Mouse (Mus musculus) G1E (cell line): Measurements from ENCODE around the gene Luzp1. TPM values are rescaled to one million over a fixed set of nuclear protein-coding genes. Genes with fewer than 3 reads are reported as not detected.
A peak's percentile ranks its signal among the peaks of the same experiment; 100 is the strongest.

Experiments used
- ATAC-seq: 2 replicates; pipeline ENCODE4 v1.8.0; 2016; ENCODE audit warnings: mild to moderate bottlenecking; ENCODE audit not compliant: insufficient number of reproducible peaks, poor library complexity, low FRiP score, severe bottlenecking; ENCODE audit errors: extremely low read depth
- DNase-seq: peaks from one replicate; pipeline ENCODE4 v3.0.0; 2012; ENCODE audit warnings: low spot score
- H3K27me3 ChIP-seq: 2 replicates; pipeline ENCODE4 v1.6.1; 2012; ENCODE audit warnings: mild to moderate bottlenecking, low read length, inconsistent platforms; ENCODE audit not compliant: insufficient read depth
- H3K36me3 ChIP-seq: replicated peaks from 2 replicates; pipeline ENCODE3; 2012; ENCODE audit warnings: mild to moderate bottlenecking, inconsistent platforms
- H3K4me1 ChIP-seq: 2 replicates; pipeline ENCODE4 v1.6.1; 2012; ENCODE audit warnings: low read depth, low read length, inconsistent platforms, mixed read lengths; ENCODE audit not compliant: insufficient read depth
- H3K4me3 ChIP-seq: 2 replicates; pipeline ENCODE4 v1.5.1; 2012; ENCODE audit warnings: low read depth, mild to moderate bottlenecking, inconsistent platforms, low read length, moderate library complexity, mixed read lengths
- H3K9me3 ChIP-seq: replicated peaks from 2 replicates; pipeline ENCODE4 v1.6.1; 2012; ENCODE audit warnings: inconsistent platforms
- CTCF ChIP-seq: IDR thresholded peaks from 2 replicates; pipeline ENCODE4 v1.5.1; 2012; ENCODE audit warnings: low read depth, low read length, inconsistent platforms, mixed read lengths
- GATA1 ChIP-seq: IDR thresholded peaks from 2 replicates; pipeline ENCODE4 v1.6.1; 2012; ENCODE audit warnings: borderline replicate concordance, low read length, inconsistent platforms, mixed read lengths
- GATA2 ChIP-seq: IDR thresholded peaks from 2 replicates; pipeline ENCODE4 v1.6.1; 2012; ENCODE audit warnings: low read depth, low read length, inconsistent platforms, borderline replicate concordance
- POLR2AphosphoS5 ChIP-seq: IDR thresholded peaks from 2 replicates; pipeline ENCODE4 v1.6.1; 2012; ENCODE audit warnings: low read depth, low read length, inconsistent platforms; ENCODE audit not compliant: insufficient replicate concordance
- TAL1 ChIP-seq: conservative IDR thresholded peaks from 2 replicates; pipeline ENCODE4 v1.6.1; 2012; ENCODE audit warnings: low read depth, low read length, inconsistent platforms, mixed read lengths
- polyA plus RNA-seq: library from polyadenylated mRNA; stranded (reverse); fragments of >175 nt; gene quantifications from 2 replicates; pipeline ENCODE4 v1.2.3, GENCODE M21; 2012
- total RNA-seq, 2 experiments: library from RNA; stranded (forward) in 1 of 2; stranded (reverse) in 1 of 2; fragments of 200-1000 nt in 1 of 2; fragments of >200 nt in 1 of 2; fragmentation: Nextera tagmentation in 1 of 2; gene quantifications; 2 replicates each; pipeline ENCODE4 v1.2.3; 2014 to 2017

Luzp1 gene
- total and polyA plus RNA-seq, 3 experiments, result 0.33 TPM; not detected in 2

DNA sequence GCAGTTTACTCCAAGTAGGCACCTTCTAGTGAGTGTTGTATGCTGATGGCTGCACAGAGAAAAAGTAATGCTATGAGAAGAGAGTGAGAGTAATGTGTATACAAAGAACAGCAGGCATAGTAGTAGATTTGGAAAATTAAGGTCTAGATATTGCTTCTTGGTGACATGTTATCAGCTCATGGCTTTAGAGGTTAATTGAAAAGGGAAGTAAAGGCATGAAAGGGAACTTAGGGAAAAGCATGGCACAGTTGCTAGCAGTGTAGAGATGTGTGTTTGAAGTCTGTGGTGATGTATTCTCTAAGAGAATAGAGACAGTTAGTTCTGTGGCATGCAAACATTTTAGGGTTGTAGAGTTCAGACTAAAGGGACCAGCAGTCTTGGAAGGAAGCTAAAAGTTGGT lies 50.3 kb downstream of the Luzp1 start:
- ATAC-seq, result no peak
- H3K9me3 ChIP-seq, result no peaks in the 10 kb centered on the region
- no peak for TF ChIP-seq CTCF
- TF ChIP-seq TAL1, result no peak
- no peak for TF ChIP-seq GATA1
- peaks cover 2% of the 10 kb centered on the region; the same call in 1 of the 2 replicates for H3K27me3 ChIP-seq
- no peak overlapping the region for H3K4me3 ChIP-seq
- no peaks in the 10 kb centered on the region for H3K36me3 ChIP-seq
- no peaks in the 10 kb centered on the region for H3K4me1 ChIP-seq
- DNase-seq, result no peak

DNA sequence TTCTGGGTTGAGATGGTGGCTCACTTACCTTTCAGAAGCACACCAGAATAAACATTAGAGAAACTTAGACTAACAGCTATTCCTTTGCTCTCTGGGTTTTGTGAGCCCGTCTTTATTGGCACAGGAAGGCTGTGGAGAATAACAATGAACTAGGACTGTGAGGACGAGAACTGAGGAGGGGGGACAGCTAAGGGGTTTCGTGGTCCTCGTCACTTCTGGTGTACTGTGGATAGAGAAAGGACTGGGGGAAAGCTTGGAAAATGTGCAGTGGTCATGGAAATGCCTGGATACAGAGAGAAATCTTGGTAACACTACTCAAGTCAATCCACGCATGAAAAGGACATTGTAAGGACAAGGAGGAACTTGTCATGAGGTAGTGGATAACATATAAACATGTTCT lies 52.3 kb downstream of the Luzp1 start:
- no peak overlapping the region for H3K4me3 ChIP-seq
- no peaks in the 10 kb centered on the region for H3K9me3 ChIP-seq
- TF ChIP-seq TAL1, result no peak
- no peaks in the 10 kb centered on the region; the same call in 1 of the 2 replicates for H3K27me3 ChIP-seq
- DNase-seq, result no peak
- H3K36me3 ChIP-seq, result no peaks in the 10 kb centered on the region
- no peaks in the 10 kb centered on the region for H3K4me1 ChIP-seq
- no peak for ATAC-seq

DNA sequence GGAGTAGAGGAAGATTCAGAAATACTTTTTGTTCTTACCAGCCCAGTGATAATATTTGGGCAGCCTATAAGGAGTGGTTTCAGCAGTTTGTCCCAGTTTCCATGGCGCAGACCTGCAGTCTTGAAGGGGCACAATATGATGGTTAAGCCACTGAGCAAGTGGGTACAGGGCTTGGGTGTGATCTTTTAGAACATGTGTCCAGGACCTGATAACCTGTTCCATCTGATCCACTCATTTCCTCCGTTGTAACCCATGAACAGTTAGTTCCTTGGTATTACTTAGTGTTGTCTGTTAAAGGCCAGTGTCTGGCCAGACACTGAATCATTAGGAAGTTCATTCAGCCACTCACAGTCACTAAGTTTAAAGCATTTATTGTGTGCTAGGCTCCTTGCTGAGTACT lies 54.7 kb downstream of the Luzp1 start:
- Histone ChIP-seq H3K27me3 (no peaks in the 10 kb centered on the region; the same call in 1 of the 2 replicates), H3K36me3 (no peaks in the 10 kb centered on the region), H3K4me3 (no peak overlapping the region), H3K9me3 (no peaks in the 10 kb centered on the region), H3K4me1 (no peaks in the 10 kb centered on the region)
- DNase-seq, result no peak
- ATAC-seq, result no peak
- TF ChIP-seq TAL1 (no peak), CTCF (no peak)

DNA sequence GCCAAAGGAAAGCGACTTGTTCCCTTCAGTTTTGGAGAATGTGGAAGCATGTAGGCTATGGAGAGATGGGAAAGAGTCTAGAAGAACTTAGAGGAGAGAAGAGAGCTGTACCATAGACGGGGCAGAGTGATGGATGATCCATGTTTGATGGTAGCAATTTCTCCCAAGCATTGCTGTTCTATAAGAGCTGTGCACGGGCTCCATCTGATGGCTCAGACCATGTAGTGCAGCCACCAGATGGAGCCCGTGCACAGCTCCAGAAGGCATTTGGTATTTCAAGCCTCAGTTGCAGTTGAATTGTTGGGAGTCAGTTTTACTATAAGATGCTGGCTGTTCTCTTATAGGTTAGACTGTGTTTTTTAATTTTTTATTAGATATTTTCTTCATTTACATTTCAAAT lies 56.9 kb downstream of the Luzp1 start:
- Histone ChIP-seq H3K27me3 (no peaks in the 10 kb centered on the region; the same call in 1 of the 2 replicates), H3K4me1 (no peaks in the 10 kb centered on the region), H3K36me3 (no peaks in the 10 kb centered on the region), H3K9me3 (no peaks in the 10 kb centered on the region), H3K4me3 (no peak overlapping the region)
- TF ChIP-seq POLR2AphosphoS5, result no peak
- TF ChIP-seq GATA1, result no peak
- TF ChIP-seq GATA2, result no peak
- no peak for TF ChIP-seq TAL1
- TF ChIP-seq CTCF, result no peak
- DNase-seq (peak; percentile 18), ATAC-seq (no peak)

DNA sequence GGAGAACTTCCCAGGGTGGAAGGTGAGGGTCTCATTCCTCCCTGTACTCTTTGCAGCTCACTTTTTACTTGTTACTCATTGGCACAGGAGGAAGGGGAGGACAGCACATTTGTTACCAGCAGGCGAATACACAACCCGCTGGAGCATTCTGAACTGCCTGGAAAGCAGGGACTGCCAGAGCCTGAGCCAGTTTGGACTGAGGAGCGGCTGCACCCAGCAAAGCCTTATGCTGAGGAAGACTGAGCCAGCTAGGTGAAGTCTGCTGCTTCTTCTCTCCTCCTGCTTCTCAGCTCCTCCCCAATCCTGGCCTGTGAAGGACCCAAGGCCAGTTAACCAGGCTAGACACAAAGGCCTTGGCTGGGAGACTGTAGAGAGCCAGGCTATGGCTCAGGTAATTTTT lies 75.6 kb downstream of the Luzp1 start:
- Histone ChIP-seq H3K4me3 (no peak overlapping the region), H3K27me3 (peaks cover 17% of the 10 kb centered on the region), H3K4me1 (no peaks in the 10 kb centered on the region; the same call in 1 of the 2 replicates), H3K9me3 (no peaks in the 10 kb centered on the region), H3K36me3 (peaks cover 30% of the 10 kb centered on the region)
- ATAC-seq, result no peak
- TF ChIP-seq CTCF, result no peak
- TF ChIP-seq GATA2, result no peak
- no peak for TF ChIP-seq GATA1
- TF ChIP-seq POLR2AphosphoS5, result no peak
- TF ChIP-seq TAL1, result no peak
- no peak for DNase-seq

DNA sequence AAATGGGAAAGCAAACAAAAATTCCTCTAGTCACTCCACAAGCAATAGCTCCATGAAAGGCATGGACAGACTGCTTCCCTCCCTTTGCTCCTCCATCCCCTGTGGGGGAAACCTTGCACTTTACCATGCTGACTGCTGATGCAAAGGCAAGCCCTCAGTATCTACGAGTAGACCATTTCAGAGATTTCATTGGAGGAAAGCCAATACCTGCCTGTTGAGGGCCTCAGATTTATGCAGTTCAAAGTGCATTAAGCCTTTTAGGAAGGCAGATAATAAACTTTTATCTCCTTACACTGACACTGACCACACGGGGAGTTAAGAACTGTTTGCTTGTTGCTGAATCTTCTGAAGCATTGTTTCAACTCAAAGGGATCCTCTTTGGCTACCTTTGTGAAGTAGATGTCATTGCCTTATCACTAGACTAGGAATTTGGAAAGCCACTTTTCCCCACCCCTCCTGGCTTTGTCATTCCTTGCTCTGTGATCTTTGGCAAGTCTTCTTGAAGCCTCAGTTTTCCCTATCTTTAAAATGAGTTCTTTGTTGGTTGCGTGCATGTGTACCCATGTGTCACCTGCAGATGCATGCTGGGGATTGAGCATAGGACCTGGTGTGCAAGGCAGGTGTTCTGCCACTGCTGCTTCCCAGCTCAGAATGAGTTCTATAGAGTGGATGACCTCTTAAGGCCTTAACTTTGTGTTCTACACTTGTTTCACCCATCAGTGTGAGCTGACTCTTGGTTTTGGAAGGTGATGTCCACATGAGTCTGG lies 76.9 kb downstream of the Luzp1 start:
- H3K27me3 ChIP-seq, result peaks cover 11% of the 10 kb centered on the region
- no peaks in the 10 kb centered on the region; the same call in 1 of the 2 replicates for H3K4me1 ChIP-seq
- no peak for TF ChIP-seq POLR2AphosphoS5
- TF ChIP-seq CTCF, result no peak
- TF ChIP-seq GATA2, result no peak
- no peak for TF ChIP-seq TAL1
- TF ChIP-seq GATA1, result no peak
- H3K9me3 ChIP-seq, result no peaks in the 10 kb centered on the region
- H3K4me3 ChIP-seq, result no peak overlapping the region
- DNase-seq (no peak), ATAC-seq (no peak)
- peaks cover 42% of the 10 kb centered on the region for H3K36me3 ChIP-seq

DNA sequence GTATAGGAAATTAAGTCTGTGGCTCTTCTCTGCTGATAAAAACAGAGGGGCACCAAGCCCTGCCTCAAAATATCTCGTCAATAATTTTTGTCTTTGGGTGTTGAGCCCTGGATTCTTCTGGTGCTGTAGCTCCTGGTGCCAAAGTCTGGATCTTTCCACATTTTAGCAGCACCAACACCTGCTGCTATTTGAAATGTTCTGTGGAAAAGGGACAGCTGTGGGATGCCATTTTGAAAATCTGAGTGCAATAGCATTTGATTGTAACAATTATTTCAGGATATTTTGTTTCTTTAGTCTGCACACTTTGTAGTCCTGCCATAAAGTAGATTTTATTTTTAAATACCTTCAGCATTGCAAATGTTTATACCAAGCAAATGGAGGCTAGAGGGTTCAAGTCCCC lies 78.2 kb downstream of the Luzp1 start:
- H3K27me3 ChIP-seq, result peaks cover 8% of the 10 kb centered on the region
- no peak for ATAC-seq
- peaks cover 55% of the 10 kb centered on the region for H3K36me3 ChIP-seq
- DNase-seq, result no peak
- H3K4me1 ChIP-seq, result no peaks in the 10 kb centered on the region
- no peak overlapping the region for H3K4me3 ChIP-seq
- H3K9me3 ChIP-seq, result no peaks in the 10 kb centered on the region
- TF ChIP-seq CTCF, result no peak
- no peak for TF ChIP-seq GATA1
- TF ChIP-seq TAL1, result no peak
- no peak for TF ChIP-seq GATA2
- no peak for TF ChIP-seq POLR2AphosphoS5
